Mouse (Mus musculus) midbrain, postnatal 0 days (tissue): ENCODE measurements around the gene Rpl18. TPM values are rescaled to one million over a fixed set of nuclear protein-coding genes. Genes with fewer than 3 reads are reported as not detected.

Experiments
- ATAC-seq: fragments of 200-750 bp; cut with Nextera tagmentation; 2 replicates; pipeline ENCODE4 v1.8.0; 2017; ENCODE audit warnings: moderate number of reproducible peaks, mild to moderate bottlenecking, moderate TSS enrichment, moderate library complexity; ENCODE audit not compliant: low FRiP score
- DNase-seq: peaks from one replicate; pipeline ENCODE4 v3.0.0-alpha.2; 2015; ENCODE audit warnings: low spot score
- H3K27ac ChIP-seq: fragments of 300-500 bp; sonication (generic); 2 replicates; pipeline ENCODE4 v1.5.1; 2014; ENCODE audit warnings: low read depth, mild to moderate bottlenecking, low read length, mixed read lengths
- H3K27me3 ChIP-seq: fragments of 300-500 bp; sonication (generic); 2 replicates; pipeline ENCODE4 v1.6.1; 2014; ENCODE audit warnings: low read length, control low read depth, mixed read lengths; ENCODE audit not compliant: insufficient read depth
- H3K36me3 ChIP-seq: fragments of 300-500 bp; sonication (generic); 2 replicates; pipeline ENCODE4 v1.6.1; 2014; ENCODE audit warnings: low read length, control low read depth, mixed read lengths; ENCODE audit not compliant: insufficient read depth
- H3K4me1 ChIP-seq: fragments of 300-500 bp; sonication (generic); 2 replicates; pipeline ENCODE4 v1.6.1; 2014; ENCODE audit warnings: mild to moderate bottlenecking, control low read depth, antibody characterized with exemption, low read length, mixed read lengths; ENCODE audit not compliant: insufficient read depth
- H3K4me2 ChIP-seq: fragments of 300-500 bp; sonication (generic); 2 replicates; pipeline ENCODE4 v1.6.1; 2014; ENCODE audit warnings: low read depth, mild to moderate bottlenecking, low read length, mixed read lengths; ENCODE audit not compliant: poor library complexity, severe bottlenecking
- H3K4me3 ChIP-seq: fragments of 300-500 bp; sonication (generic); 2 replicates; pipeline ENCODE4 v1.5.1; 2014; ENCODE audit warnings: low read depth, mild to moderate bottlenecking, low read length, moderate library complexity
- H3K9ac ChIP-seq: fragments of 300-500 bp; sonication (generic); replicated peaks from 2 replicates; pipeline ENCODE4 v1.6.1; 2014; ENCODE audit warnings: mild to moderate bottlenecking, low read length, moderate library complexity, mixed read lengths; ENCODE audit not compliant: poor library complexity, severe bottlenecking
- H3K9me3 ChIP-seq: fragments of 300-500 bp; sonication (generic); 2 replicates; pipeline ENCODE4 v1.6.1; 2016; ENCODE audit warnings: low read length, control low read depth
- CTCF ChIP-seq: IDR thresholded peaks from 2 replicates; pipeline ENCODE4 v1.5.1; 2016; ENCODE audit warnings: antibody characterized with exemption, mild to moderate bottlenecking
- WGBS: fragments of 180-500 bp; shearing (Covaris S2); extraction: QIAGEN DNeasy Blood & Tissue Kit; methylation state at CpG from one replicate; pipeline ENCODE4 v1.1.7; 2014; 5-methylcytosine and 5-hydroxymethylcytosine counted together
- polyA plus RNA-seq: library from polyadenylated mRNA; unstranded; fragments of >200 nt; fragmentation: Nextera tagmentation; extraction: Ambion mirVana; gene quantifications from 2 replicates; pipeline ENCODE4 v1.2.1, GENCODE M21; 2015
- total RNA-seq: library from RNA; depleted of rRNA; stranded (reverse); fragments of >200 nt; gene quantifications from 2 replicates; pipeline ENCODE4 v1.2.3, GENCODE M21; 2014

The Rpl18 gene
- total and polyA plus RNA-seq, 2 experiments from 2014 or later: 473 to 989 TPM

GRCm38 (mm10) chr7:45721642-45722347 is 6.5 kb downstream of the Rpl18 start:
- no peak for TF ChIP-seq CTCF
- 64% methylated on average over 13 of the region's 13 CpGs for WGBS
- Histone ChIP-seq H3K27ac (no peak overlapping the region), H3K27me3 (no peaks in the 10 kb centered on the region), H3K9me3 (no peaks in the 10 kb centered on the region), H3K9ac (0 out of 2 replicates have a peak overlapping the region, but pooled peaks have one; percentile 13), H3K4me2 (no peak overlapping the region), H3K4me1 (peaks cover 3% of the 10 kb centered on the region; the same call in 1 of the 2 replicates), H3K4me3 (no peak overlapping the region), H3K36me3 (peaks cover 48% of the 10 kb centered on the region)
- DNase-seq: no peak
- ATAC-seq: no peak

GRCm38 (mm10) chr7:45722348-45722713 is 7.1 kb downstream of the Rpl18 start:
- Histone ChIP-seq H3K4me3 (no peak overlapping the region), H3K9ac (0 out of 2 replicates have a peak overlapping the region, but pooled peaks have one; percentile 13)
- peak; percentile 12; the same call in 1 of the 2 replicates for TF ChIP-seq CTCF

GRCm38 (mm10) chr7:45723301-45723700 is 8.0 kb downstream of the Rpl18 start:
- no peaks in the 10 kb centered on the region for H3K27me3 ChIP-seq
- no peak overlapping the region for H3K27ac ChIP-seq
- TF ChIP-seq CTCF: no peak
- H3K4me3 ChIP-seq: no peak overlapping the region
- ATAC-seq (no peak), DNase-seq (no peak)
- H3K9me3 ChIP-seq: no peaks in the 10 kb centered on the region
- WGBS: 95% methylated on average over 4 of the region's 4 CpGs
- 0 out of 2 replicates have a peak overlapping the region, but pooled peaks have one; percentile 33 for H3K9ac ChIP-seq
- no peak overlapping the region for H3K4me2 ChIP-seq
- peaks cover 48% of the 10 kb centered on the region for H3K36me3 ChIP-seq
- H3K4me1 ChIP-seq: peaks cover 3% of the 10 kb centered on the region; the same call in 1 of the 2 replicates

More at GRCm38 (mm10) chr7:45722348-45722713, 7.1 kb downstream of the Rpl18 start:
- Histone ChIP-seq H3K27me3 (no peaks in the 10 kb centered on the region), H3K27ac (no peak overlapping the region), H3K4me2 (no peak overlapping the region), H3K36me3 (peaks cover 48% of the 10 kb centered on the region), H3K9me3 (no peaks in the 10 kb centered on the region), H3K4me1 (peaks cover 3% of the 10 kb centered on the region; the same call in 1 of the 2 replicates)
- DNase-seq (no peak), ATAC-seq (no peak)
- 85% methylated on average over 13 of the region's 13 CpGs for WGBS

- Histone ChIP-seq H3K4me2 (no peak overlapping the region), H3K27ac (no peak overlapping the region), H3K27me3 (no peaks in the 10 kb centered on the region), H3K4me3 (no peak overlapping the region), H3K36me3 (peaks cover 48% of the 10 kb centered on the region), H3K9ac (no peak overlapping the region), H3K4me1 (peaks cover 3% of the 10 kb centered on the region; the same call in 1 of the 2 replicates), H3K9me3 (no peaks in the 10 kb centered on the region)
- no peak for TF ChIP-seq CTCF
- 95% methylated on average over 14 of the region's 14 CpGs for WGBS
- ATAC-seq (no peak), DNase-seq (no peak)
Measured at GRCm38 (mm10) chr7:45723781-45724180, 8.5 kb downstream of the Rpl18 start.

GRCm38 (mm10) chr7:45725151-45725550 is 9.9 kb downstream of the Rpl18 start:
- Histone ChIP-seq H3K9me3 (no peaks in the 10 kb centered on the region), H3K4me2 (no peak overlapping the region), H3K4me3 (no peak overlapping the region), H3K9ac (no peak overlapping the region), H3K27ac (no peak overlapping the region), H3K4me1 (no peaks in the 10 kb centered on the region), H3K36me3 (peaks cover 44% of the 10 kb centered on the region), H3K27me3 (no peaks in the 10 kb centered on the region)
- no peak for DNase-seq
- 94% methylated on average over 9 of the region's 9 CpGs for WGBS
- ATAC-seq: no peak
- TF ChIP-seq CTCF: no peak

- peaks cover 40% of the 10 kb centered on the region for H3K36me3 ChIP-seq
- ATAC-seq: no peak
- no peaks in the 10 kb centered on the region for H3K27me3 ChIP-seq
- no peak within 1 kb of the TSS for H3K4me2 ChIP-seq
- no peak for DNase-seq
- no peaks in the 10 kb centered on the region for H3K4me1 ChIP-seq
- H3K4me3 ChIP-seq: no peak within 1 kb of the TSS
- H3K9ac ChIP-seq: no peak within 1 kb of the TSS
- H3K9me3 ChIP-seq: no peaks in the 10 kb centered on the region
- TF ChIP-seq CTCF: no peak
- WGBS: 93% methylated on average over 11 of the region's 11 CpGs
- H3K27ac ChIP-seq: no peak within 1 kb of the TSS
Measured at GRCm38 (mm10) chr7:45725713-45726112, 10.5 kb downstream of the Rpl18 start, which contains the start of gene Spaca4. Gene Spaca4, minus strand, starts transcription at chr7:45725813.
